Mouse (Mus musculus) right cerebral cortex, postnatal 14 days (tissue): Measurements from ENCODE around the gene Ninl.
"Not testable (repeated sequence)": the region's sequence is repeated elsewhere in the genome, so short reads cannot be mapped to it uniquely, and the experiment has no call there.

Source experiments
- DNase-seq: peaks from one replicate; pipeline ENCODE4 v3.0.0; 2022

Gene Ninl

GRCm38 (mm10) chr2:150948786-150949185, 90.4 kb downstream of the Ninl start:
- DNase-seq = no peak

DNA sequence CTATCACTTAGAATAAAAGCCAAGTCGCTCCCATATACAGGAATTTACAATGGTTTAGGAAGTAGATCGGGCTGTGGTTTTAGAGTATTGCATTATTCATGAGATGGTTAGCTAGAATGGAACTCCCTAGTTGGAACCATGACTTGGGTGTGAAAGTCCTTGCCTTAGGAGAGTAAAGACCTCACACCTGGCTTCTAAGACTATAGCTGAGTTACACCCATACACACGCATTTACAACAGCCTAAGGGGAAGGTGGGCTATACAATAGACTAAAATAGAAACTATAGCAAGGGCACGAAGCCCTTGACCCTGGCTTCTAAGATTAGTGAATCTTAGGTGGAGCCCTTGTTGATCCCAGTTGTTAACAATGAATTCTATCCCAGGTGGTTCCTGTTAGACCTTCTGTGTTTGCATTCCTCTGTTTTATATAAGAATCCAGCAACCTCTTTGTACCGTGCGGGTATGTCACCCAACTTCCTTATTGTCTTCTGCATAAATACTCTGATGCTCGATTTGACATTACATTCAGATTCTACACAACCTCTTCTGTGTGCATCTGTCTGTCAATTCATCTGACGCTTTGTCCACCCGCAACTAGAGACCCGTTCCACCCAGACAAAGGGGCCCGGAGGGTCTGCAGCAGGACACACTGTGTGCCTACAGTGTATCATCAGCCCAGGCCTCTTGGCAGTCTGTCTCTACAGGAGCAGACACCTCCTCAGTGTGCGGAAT, 91.1 kb downstream of the Ninl start:
- DNase-seq = not testable (repeated sequence)

- DNase-seq = not testable (repeated sequence)
Observed at GRCm38 (mm10) chr2:150947341-150947740, 91.8 kb downstream of the Ninl start.

GRCm38 (mm10) chr2:150944017-150944416, 95.2 kb downstream of the Ninl start:
- DNase-seq = no peak

DNA sequence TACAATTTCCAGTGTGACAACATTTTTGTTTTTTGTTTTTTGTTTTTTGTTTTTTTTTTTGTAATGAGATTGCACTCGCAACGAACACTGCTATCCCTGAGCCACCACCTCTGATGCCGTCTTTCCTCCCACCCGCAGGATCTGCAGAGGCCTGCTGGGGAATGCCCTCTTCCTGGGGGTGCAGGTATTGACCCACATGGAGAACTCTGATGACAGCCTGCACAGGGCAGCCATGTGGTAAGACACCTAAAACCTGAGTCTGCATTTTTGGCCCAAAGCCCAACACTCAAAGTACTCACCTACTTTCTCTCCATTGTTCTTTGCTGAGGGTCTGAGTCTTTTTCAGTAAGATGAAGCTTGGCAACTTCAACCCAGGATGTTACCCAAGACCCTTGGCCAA, 104.5 kb downstream of the Ninl start:
- no peak for DNase-seq

- no peak for DNase-seq
Observed at GRCm38 (mm10) chr2:150933482-150933881, 105.7 kb downstream of the Ninl start.

DNA sequence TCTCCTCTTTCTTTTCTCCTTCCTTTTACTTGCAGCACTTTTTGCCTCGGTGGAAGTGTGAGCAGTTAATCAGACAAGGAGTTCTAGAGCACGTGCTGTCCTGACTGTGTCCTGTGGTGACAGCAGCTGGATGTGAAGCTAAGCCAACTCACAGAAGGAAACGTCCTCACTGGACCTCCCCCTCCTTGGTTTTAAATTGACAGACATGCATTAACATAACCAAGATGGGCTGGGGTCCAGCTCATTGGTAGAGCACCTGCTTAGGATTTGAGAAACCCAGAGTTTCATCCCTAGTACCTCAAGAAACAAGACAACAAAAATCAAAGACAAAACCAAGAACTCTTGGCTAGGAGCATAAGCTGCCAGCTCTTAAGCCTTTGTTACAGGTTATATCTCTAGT, 108.4 kb downstream of the Ninl start:
- no peak for DNase-seq

GRCm38 (mm10) chr2:150929156-150929555, 110.0 kb downstream of the Ninl start:
- no peak for DNase-seq

- DNase-seq = no peak
Observed at GRCm38 (mm10) chr2:150927038-150927720, 112.0 kb downstream of the Ninl start.

GRCm38 (mm10) chr2:150923505-150923904, 115.7 kb downstream of the Ninl start:
- DNase-seq = no peak

- no peak for DNase-seq
Observed at GRCm38 (mm10) chr2:150923026-150923425, 116.2 kb downstream of the Ninl start.

- DNase-seq = no peak
Observed at GRCm38 (mm10) chr2:150922165-150922564, 117.0 kb downstream of the Ninl start.

DNA sequence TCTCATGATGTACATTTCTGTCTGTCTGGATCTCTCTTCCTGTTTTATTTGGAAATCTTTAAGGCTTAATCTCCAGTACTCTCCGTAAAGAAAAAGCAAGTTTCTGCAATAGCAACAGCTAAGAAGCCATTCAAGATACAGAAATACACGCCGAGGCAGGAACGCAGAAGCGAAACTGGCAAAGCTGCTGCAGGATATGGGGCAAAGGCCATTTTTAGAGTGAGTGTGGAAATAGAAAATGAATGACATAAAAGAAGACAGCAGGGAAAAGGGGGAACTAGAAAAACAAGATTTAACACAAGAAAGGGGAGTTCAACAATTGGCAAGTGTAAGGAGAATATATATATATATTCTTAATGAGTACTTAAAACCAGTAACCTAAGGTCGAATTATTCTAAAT, 117.5 kb downstream of the Ninl start:
- DNase-seq = no peak

DNA sequence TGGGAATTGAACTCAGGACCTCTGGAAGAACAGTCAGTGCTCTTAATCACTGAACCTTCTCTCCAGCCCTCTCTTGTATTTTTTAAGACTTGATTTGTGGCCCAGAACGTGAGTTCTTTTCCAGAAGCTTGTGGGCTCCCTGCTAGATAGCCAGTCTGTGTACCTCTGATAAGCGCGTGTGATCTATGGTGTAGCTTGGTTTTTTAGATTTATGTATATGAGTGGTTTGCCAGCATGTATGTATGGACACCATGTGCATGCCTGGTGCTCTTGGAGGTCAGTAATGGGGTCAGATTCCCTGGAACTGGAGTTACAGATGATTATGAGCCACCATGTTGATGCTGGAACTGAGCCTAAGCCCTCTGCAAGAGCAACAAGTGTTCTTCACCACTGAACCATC, 118.6 kb downstream of the Ninl start:
- DNase-seq = no peak

DNA sequence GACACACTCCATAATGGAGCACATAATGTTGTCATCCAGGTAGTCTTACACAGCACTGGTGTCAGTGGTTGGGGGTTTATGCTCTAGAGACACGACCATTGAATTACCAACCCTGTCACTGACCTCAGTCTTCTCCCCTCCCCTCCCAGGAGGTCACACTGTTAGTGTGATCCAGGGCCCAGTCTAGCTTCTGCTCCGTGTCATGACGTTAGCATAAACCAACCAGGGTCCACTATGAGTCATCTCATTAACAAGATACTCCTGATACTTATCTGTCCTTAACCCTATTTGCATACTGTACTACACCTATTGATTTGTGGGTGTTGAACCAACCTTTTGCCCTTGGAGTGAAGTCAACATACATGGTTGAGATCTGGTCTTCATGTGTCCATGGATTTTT, 120.5 kb downstream of the Ninl start:
- no peak for DNase-seq

DNA sequence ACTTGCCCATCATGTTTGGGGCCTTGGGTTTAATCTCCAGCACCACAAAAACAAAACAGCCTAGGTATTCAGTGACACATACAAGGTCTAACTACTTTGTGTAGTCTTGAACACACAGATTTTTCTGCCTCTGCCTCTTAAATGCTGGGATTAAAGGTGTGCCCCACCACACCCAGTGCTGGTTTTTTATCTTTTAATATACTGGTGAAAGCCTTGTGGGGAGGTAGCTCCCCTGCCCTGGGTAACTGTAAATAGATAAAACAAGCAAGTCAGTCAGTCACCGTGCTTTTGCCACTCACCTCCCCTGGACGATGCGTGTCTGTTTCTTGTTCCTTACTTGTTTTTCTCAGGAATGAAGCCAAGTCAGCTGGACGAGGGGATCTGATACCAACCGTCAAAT, 123.4 kb downstream of the Ninl start:
- DNase-seq = no peak

DNA sequence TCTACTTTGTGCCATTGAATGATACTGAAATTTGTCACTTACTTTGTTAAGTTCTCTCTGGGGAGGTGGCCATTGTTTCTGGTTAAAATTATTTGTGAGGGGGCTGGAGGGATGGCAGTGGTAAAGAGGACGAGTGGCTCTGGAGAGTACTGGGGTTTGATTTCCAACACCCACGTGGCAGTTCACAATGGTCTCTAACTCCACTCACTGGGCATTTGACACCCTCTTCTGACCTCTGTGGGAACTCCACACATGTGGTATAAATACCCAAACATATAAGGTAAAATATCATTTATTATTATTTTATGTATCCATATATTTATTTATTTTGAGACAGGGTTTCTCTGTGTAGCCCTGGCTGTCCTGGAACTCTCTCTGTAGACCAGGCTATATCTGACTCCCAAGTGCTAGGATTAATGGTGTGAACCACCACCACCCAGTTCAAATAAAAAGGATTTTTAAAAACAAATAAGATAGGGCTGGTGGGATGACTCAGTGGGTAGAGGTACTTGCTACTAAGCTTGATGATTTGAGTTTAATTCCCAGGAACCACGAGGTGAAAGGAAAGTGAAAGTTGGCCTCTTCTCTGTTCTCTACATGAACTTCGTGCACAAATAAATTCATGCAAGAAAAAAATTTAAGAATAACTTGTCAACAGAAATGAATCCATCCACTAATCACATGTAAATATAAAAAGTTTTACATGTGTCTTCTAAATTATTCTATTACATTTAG, 124.2 kb downstream of the Ninl start:
- no peak for DNase-seq

DNA sequence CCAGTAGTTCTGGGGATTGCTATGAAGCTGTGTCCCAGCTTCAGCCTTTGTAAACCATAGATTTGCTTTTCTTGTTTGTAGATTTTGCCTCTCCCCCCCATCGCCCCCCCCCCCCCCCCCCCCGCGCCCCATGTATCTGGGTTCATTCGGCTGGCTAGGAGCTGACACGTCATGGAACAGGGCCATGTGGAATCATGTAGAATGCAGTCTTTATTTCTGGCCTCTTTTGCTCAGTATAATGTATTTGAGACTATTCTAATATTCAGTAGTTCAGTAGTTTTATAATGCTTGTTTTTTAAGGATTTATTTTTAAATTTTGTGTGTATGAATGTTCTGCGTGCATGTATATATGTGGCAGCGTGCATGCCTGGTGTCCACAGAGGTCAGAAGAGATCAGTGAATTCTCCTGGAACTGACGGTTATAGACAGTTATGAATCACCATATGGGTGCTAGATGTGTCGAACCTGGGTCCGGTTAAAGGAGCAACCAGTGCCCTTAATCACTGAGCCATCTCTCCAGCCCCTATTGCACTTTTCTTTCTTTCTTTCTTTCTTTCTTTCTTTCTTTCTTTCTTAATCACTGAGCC, 128.8 kb downstream of the Ninl start:
- no peak for DNase-seq

- peak; percentile 84 for DNase-seq
Observed at GRCm38 (mm10) chr2:150909429-150910039, 129.6 kb downstream of the Ninl start.

DNA sequence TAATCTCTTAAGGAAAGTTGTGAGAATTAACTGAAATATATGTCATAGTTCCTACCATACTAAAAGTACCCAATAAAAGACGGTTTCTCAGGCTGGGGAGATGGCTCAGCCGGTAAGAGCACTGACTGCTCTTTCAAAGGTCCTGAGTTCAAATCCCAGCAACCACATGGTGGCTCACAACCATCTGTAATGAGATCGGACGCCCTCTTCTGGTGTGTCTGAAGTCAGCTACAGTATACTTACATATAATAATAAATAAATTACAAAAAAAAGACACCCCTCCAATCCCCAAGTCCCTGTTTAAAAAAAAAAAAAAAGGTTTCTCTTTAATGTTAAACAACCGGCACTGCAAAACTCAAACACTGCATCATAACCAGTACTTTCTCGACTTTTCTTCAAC, 130.3 kb downstream of the Ninl start:
- DNase-seq = not testable (repeated sequence)

DNA sequence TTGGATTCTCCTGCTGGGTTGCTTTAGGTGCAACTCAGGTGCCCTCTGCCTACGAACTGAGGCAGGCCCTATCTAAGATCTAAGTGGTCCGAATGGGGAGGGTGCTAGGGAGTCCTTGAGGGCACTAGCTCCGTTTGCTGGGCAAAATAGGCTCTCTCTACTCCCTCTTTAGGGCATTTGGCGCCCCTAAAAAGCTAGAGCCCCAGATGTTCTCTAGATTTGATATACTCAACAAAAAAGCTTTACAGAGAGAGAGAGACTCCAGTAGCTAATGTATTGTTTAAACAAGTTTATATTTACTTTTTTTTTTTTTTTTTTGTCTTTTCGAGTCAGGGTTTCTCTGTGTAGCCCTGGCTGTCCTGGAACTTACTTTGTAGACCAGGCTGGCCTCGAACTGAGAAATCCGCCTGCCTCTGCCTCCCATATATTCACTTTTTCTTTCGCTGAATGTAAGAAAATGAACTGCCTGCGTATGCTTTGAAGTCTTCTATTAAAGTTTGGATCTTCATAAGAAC, 134.2 kb downstream of the Ninl start, which contains the start of gene Gins1:
Gene Gins1, plus strand, starts transcription at position 465 of the 515 bp plus-strand sequence.
- no peak for DNase-seq

GRCm38 (mm10) chr2:150904272-150904935, 134.8 kb downstream of the Ninl start, which contains the start of gene Abhd12:
Abhd12 (minus strand) TSS chr2:150904741.
- DNase-seq = peak; percentile 98
